In the genomic region with DNA sequence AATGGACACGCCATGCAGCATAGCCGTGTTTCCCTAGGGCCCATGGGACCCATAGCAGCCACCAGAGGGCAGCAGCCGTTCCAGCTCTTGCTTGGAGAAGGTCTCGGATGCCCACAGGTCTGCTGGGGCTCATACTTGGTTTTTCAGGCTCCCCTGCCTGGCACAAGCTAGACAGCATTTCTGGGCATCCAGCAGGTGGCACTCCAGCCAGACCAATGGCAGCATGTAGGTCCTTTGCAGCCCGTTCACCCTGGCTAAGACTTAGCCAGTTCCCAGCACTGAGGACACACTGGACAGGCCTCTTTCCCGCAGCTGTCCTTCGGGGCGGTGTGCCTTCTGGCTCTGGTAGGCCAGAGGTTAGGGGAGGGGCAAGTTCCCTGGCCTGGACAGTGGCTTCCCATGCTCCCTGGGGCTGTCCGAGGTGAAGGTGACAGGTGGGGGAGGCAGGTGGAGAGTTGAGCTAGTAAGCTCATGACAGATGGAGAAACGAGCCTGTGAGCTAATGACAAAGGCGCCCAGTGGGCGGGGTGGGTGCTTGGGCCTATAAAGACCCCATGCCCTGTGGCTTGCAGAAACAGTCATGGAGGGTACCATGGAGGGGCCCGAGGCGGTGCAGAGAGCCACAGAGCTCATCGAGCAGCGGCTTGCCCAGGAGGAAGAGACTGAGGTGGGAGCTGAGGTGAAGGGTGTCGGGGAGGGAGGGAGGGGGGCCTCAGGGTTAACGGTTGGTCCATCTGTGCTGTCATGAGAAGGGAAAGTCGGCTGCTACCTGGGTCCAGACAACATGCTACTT, we compare ENCODE assay signal across 8 mouse cellular contexts. TPM values are rescaled to one million over a fixed set of nuclear protein-coding genes. Genes with fewer than 3 reads are reported as not detected.
DNase-seq lines count a peak whose midpoint lies in the region; ATAC-seq and TF ChIP-seq lines count a peak whose summit lies in the region.

A gene (plus strand): TSS at position 545 of the 793 bp plus-strand sequence.

- no peak within 1 kb of the TSS for H3K4me3 ChIP-seq in left cerebral cortex, adult 2 months

- intact Hi-C loops in left cerebral cortex, adult 2 months (cut with DNase I) = loop anchor here (1.0 to 5.0 kb wide), 3 partner anchors 34 to 131 kb away; no protein-coding TSS in a partner anchor

- peak; percentile 91 for TF ChIP-seq CTCF in left cerebral cortex, adult 2 months (IDR thresholded peaks at IDR 0.05)

- peak; percentile 75 for DNase-seq in R1 (ENCODE audit: low read depth, low spot score)
- peak; percentile 91 to 94 for DNase-seq in cerebellum, postnatal 25 days
- peak; percentile 64 to 74 for DNase-seq in frontal cortex, postnatal 36 days (ENCODE audit: low spot score in 2 of 2)
- DNase-seq in hindlimb bud, embryonic 11.5 days (ENCODE audit: extremely low spot score, low read depth, low spot score) = peak; percentile 28
- DNase-seq in left cerebral cortex, adult 2 months (ENCODE audit: extremely low spot score in 1 of 2, low spot score in 2 of 2) = peak; percentile 77 to 78
- peak; percentile 80 to 82 for DNase-seq in right cerebral cortex, adult 2 months (ENCODE audit: low spot score in 2 of 2)
- peak; percentile 49 for DNase-seq in urinary bladder, postnatal 10 days (ENCODE audit: low spot score)

- H3K27ac ChIP-seq in left cerebral cortex, adult 2 months = peak within 1 kb of the TSS; percentile 13; the same call in 1 of the 2 replicates

- ATAC-seq in megakaryocyte, adult 5-6 weeks (ENCODE audit: poor library complexity, severe bottlenecking) = peak; percentile 89

RNA-seq across cellular contexts. Expression of the gene that starts here (rescaled TPM):
- under 1 TPM in 1 of 2 experiments, not detected in 1; 0.42 TPM for total RNA-seq in left cerebral cortex, adult 2 months (2021)
- not detected in 2 replicates for total RNA-seq in megakaryocyte, adult 5-6 weeks (2015)
- total RNA-seq in megakaryocyte, adult 5-6 weeks (2017) = not detected in 2 replicates

Comparison
In these comparisons a context has a peak if more than half of its experiments do, and no peak if none do; other contexts are left out.
1. Peak in DNase-seq and H3K27ac ChIP-seq in left cerebral cortex, adult 2 months; RNA of the gene not detected or under 1 TPM.
2. Peak in ATAC-seq in megakaryocyte, adult 5-6 weeks; RNA of the gene not detected or under 1 TPM.
3. DNase-seq: peak in every context shown above with its lines; median percentile 92 in cerebellum, postnatal 25 days; 81 in right cerebral cortex, adult 2 months; 78 in left cerebral cortex, adult 2 months; 75 in R1; 69 in frontal cortex, postnatal 36 days; 49 in urinary bladder, postnatal 10 days; 28 in hindlimb bud, embryonic 11.5 days.